Mouse (Mus musculus) thymus, postnatal 4 days (tissue): ENCODE results near the gene Olfr95.
"Not testable (repeated sequence)": the region's sequence is repeated elsewhere in the genome, so short reads cannot be mapped to it uniquely, and the experiment has no call there.

Experiments used
- DNase-seq: peaks from one replicate; pipeline ENCODE4 v3.0.0; 2021

Olfr95 gene

DNA sequence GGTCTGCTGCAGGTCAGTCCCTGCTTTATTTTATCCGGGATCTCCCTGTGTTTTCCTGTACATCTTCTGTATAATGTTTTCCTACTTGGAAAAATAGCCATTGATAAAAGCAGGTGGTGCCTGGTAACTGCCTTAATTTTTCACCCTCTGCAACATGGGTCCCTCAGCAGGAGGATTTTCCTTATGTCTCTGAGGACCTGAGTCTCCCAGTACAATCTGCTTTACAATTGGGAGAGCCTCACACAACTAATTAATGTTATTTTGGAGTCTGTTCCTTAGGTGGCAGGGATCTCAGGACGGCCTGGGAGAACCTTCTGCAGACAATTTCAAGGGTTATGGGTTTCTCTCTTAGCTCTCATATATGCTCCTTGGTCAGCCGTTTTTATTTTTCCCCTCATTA is at the start of gene Olfr95:
Olfr95 (minus strand) TSS at position 101 of the 400 bp plus-strand sequence.
- no peak for DNase-seq

DNA sequence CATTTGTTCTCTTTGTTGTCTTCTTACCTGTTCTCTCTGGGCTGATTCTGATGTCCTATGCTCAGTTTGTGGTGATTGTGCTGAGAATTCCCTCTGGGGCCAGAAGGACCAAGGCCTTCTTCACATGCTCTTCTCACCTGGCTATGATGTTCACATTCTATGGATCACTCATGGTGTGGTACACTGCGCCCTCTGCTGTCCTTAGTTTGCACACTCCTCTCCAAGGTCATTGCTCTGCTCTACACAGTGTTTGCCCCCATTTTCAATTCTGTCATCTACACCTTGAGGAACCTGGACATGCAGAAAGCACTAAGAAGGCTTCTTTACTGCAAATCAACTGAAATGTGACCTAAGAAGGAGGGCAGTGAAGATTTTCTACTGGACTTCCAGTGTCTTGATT is 37.6 kb upstream of the Olfr95 start:
- DNase-seq = peak; percentile 52

DNA sequence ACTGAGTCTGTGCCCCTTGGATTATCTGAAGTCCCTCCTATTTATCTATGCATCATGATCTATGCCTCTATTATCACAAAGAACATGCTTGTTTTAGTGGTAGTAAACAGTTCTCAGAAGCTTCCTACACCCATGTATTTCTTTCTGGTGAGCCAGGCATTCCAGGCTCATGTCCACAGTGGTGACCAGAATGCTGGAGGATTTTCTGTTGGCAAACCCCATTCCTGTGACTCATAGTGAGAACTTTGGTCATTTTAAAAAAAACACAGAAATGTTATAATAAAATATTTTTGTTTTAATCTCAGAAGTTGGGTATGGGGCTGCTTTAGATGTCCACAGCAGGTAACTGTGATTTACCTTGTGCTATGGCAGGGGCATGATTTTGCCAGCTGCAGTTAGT is 36.5 kb upstream of the Olfr95 start:
- no peak for DNase-seq

DNA sequence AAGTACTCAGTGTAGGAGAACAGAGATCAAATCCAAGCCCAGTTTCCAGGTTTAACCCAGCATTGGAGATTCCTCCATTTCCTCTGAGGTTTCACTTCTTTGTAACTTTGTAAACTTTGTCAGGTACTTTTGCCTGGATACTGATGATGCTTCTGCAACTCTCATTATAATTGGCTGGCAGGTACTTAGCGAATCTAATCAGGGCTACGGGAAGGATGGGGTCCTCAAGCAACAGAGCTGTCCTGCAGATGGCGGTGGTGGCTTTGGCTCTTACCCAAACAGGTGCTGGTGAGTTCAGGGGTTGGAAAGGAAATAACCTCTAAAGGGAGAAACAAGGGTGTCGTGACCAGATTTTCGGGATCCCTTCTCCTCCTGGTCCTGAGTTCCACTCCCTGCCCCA is 33.8 kb upstream of the Olfr95 start:
- DNase-seq = peak; percentile 64

DNA sequence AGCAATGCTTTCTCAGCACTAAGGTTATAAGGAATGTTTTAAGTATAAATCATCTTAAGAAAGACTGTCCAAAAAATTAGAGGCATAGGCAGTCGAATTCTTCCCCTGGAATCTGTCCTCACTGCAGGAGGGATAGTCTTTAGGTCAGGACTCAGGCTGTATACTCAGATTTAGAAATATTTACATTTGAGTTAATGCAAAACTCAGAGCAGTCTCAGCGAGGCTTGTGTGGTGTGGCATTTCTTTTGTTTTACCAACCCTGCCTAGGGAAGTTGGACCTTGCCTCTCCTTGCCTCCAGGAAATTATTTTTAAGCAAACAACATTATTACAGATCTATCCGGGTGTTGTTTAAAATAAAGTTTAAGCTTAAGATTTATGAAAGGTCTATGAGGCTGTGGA is 29.3 kb upstream of the Olfr95 start:
- no peak for DNase-seq

DNA sequence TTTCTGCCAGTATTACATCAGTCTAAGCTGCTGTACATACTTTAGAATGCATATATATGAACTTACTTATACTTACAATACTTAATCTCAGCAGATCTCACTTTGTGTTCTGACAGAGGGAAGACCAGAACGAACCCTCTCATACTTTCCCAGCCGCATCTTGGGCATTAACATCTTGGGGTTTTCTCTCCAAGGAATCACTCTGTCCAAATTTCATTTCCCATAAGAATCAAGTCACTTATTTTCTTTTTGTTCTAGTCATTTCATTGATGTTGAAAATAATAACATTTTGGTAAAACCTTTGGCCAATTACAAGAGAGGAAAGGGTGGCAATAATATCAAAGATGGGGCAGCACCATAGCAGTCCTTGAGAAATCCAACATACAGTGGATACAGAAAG is 24.3 kb upstream of the Olfr95 start, which contains the start of gene Olfr97:
Olfr97 (minus strand) TSS at position 101 of the 400 bp plus-strand sequence.
- not testable (repeated sequence) for DNase-seq

DNA sequence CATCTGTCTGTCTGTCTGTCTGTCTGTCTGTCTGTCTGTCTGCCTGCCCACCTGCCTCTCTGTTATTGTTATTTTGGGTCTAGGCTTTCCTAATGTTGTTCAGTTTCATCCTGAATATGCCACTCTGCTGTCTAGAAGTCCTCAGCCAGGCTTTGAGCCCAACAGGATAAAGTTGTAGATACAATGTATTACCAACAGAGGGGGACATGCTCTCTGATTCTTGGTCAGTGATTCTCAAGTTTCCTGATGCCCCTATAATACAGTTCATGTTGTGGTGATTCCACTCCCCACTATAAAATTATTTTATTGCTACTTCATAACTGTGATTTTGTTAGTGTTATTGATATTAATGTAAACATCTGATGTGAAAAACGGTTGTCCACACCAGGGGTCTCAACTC is 9.0 kb upstream of the Olfr95 start:
- no peak for DNase-seq

DNA sequence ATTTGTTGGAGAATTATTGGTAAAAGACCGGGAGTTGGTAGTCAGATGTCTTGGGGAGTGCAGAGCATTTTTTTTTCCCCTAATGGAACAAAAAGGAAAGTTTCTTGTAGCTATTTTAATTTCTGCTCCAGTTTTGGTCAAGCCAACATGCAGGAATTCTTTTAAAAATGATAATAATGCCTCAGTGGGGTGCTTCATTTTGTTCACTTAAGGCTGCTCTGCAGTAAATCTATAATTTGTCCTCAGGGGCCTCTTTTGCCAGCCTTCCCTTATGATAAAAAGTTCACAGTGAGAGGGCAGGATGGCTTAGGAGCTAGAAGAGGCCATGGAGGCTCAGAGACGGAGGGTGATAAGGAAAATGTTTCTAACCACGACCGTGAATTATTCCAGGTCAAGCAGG is 6.9 kb upstream of the Olfr95 start, which contains the start of gene Olfr96:
Olfr96 (plus strand) TSS at position 301 of the 400 bp plus-strand sequence.
- DNase-seq = no peak

DNA sequence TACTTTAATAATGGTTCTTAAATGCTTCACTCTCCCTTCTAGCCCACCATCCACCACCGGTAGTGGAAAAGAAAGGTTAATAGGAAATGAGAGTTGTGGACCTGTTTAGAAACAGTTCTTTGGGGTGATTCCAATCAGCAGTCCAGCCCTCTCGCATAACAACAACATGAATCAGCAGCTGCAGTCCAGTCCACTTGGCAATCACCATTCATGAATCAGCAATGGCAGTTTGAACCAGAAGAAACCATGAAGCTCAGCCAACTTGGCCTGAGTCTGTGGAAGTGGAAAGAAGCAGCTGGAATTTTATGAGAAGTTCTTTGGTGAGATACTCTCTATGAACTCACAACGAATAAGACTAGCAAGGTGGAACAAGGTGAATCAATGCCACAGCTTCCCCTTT is 5.6 kb upstream of the Olfr95 start:
- DNase-seq = no peak

DNA sequence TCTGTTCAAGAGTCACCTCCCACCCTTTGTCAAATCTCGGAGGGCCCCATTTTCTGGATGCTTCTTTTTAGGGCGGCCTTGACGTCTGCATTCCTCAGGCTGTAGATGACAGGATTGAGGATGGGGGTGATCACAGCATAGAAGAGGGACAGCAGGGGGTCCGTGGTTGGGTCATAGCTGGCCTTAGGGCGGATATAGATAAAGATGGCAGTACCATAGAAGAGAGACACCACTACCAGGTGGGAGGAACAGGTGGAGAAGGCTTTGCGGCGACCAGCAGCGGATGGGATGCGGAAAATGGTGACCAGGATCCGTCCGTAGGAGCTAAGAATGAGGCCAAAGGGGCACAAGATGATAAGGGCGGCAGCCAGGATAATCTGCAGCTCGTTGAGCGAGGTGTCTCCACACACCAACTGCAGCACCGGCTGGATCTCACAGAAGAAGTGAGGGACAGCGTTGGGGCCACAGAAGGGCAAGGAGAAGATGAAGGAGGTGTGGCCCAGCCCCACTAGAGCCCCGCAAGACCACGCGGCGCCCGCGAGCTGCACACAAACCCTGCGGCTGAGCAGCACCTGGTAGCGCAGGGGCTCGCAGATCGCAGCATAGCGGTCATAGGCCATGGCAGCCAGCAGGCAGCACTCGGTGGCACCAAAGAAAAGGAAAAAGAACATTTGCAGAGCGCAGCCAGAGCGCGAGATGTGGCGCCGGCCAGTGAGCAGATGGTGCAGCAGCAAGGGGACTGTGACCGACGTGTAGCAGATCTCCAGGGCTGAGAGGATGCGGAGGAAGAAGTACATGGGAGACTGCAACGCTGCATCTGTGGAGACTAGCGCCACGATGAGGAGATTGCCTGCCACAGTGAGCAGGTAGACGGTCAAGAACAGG is 1.8 kb downstream of the Olfr95 start:
- DNase-seq = no peak

DNA sequence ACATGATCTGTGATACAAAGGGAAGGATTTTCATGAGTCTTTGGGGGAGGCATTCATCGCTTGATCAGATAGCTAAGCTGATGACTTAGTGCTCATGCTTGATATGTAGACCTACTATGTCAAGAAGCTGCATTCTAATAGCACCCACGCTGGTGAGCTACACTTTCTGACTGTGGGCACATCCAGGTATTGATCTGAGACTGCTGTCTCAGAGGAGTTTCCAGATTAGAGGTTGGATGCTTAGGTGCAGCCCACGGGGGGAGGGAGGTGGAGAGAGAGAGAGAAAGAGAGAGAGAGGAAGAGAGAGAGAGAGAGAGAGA is 9.0 kb downstream of the Olfr95 start:
- DNase-seq = no peak

DNA sequence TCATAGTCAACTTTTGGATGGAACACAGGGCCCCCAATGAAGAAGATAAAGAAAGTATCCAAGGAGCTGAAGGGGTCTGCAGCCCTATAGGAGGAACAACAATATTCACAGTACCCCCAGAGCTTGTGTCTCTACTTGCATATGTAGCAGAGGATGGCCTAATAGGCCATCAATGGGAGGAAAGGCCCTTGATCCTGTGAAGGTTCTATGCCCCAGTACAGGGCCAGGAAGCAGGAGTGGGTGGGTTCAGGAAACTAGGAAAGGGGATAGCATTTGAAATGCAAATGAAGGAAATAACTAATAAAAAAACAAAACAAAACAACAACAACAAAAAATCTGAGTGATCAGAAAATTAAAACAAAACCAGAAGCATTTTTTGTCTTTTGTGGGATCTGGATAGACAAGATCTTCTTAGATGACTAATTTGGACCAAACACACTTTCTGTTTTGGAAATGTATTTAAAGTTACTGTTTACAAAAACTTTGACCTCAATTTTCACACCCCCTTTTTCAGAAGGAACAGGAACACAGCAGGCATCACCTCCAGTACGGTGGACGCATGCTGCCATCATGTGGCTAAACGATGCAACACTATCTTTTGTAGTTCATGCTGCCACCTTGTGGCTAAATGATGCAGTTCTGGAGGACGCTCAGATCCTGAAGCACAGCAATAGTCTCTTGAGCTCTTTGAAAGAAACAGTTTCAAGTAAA is 9.6 kb downstream of the Olfr95 start:
- DNase-seq = peak; percentile 77

DNA sequence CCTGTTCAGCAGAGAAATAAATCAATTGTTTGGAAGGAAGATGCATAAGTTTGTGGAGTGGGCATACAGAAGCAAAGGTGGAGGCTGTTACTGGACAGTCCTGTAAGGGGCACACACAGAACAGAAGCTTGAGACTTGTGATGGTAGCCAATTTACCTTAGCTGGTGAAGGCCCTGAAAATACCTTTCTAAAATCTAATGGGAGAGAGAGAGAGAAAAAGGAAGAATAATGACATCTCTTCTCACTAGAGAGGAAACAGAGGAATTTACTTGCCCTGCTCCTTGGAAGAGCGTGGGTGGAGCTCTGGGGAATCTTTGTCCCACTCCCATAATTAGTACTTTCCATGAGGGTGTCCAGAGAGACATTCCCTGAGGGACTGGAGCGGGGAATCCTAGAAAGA is 12.0 kb downstream of the Olfr95 start, which contains the start of gene Olfr94:
Olfr94 (minus strand) TSS at position 101 of the 400 bp plus-strand sequence.
- DNase-seq = no peak

DNA sequence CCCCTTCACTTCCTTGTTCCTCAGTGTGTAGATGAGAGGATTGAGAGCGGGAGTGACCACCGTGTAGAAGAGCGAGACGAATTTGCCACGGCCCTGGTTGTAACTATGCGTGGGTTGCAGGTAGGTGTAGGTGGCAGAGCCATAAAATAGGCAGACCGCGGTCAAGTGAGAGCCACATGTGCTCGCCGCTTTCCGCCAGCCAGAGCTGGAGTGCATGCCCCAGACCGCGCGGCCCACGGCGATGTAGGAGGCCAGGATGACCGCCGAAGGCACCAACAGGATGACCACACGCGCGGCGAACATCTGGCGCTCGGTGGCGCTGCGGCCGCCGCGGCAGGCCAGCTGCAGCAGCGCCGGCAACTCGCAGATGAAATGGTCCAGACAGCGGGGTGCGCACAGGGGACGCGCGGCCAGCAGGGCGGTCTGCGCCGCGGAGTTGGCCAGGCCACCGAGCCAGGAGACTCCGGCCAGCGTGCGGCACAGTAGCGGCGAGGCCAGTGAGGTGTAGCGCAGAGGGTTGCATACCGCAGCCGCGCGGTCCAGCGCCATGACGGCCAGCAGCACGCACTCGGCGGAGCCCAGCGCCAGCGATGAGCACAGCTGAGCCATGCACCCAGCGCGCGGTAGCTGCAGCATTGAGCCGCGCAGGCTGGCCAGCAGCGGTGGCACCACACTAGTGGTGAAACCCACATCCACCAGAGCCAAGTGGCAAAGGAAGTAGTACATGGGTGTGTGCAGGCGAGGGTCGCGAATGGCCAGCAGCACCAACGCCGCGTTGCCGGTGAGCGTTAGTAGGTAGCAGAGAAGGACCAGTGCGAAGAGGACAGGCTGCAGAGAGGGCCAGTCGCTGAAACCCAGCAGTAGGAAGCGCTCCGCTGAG is 15.8 kb downstream of the Olfr95 start:
- peak; percentile 8 for DNase-seq

DNA sequence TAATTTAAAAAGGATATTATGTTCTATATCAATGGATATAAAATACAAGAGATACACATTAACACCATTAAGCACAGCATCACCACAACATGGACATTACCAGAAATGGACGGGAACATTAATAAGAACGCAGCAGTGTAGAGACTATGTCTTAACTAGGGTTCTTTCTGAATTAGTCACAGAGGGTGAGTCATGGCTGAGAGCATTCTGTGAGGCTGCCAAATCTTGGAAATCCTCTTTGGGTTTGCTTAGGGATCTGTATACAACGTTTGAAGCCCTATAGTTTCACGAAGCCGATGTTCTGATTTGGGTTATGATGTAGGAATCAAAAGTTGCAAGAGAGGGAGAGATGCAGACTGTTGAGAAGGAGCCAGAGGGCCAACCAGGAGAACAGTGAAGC is 18.1 kb downstream of the Olfr95 start:
- DNase-seq = no peak

DNA sequence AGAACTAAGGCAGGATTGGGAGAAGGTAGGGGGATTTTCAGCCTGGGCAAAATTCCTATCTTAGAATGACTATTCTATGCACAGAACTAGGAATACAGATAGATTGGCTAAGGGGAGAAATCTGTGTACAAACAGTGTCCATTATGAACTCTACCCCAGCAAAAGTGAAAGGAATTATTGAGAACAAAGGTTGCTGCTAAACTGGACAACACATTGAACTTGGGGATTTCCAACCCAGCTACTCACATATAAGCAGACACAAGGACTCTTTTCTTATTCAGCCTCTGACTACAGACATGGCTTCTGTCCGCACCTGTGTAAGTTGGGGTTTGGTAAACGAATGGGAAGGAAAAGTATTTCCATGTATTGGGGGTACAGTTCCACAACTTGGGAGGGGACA is 19.3 kb downstream of the Olfr95 start, which contains the start of gene Ubd:
Ubd (plus strand) TSS at position 237 of the 400 bp plus-strand sequence.
- DNase-seq = no peak

DNA sequence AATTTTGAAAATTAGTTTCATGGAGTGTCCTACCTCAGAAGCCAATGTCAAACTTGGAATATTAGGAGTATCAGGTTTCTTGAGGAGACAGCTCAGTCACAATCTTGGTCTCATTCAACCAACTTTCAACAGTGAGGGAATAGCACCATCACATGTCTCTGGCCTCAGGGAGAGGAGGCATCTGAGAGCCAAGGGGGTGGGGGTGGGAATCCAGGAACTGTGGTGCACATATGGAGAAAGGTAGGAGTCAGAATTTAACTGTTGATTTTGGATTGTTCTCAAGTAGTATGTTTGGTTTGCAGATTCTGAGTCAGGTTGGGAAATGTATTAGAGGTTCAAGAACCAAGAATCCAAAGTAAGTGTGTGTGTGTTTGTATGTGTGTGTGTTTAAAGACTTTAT is 19.9 kb downstream of the Olfr95 start:
- DNase-seq = no peak

DNA sequence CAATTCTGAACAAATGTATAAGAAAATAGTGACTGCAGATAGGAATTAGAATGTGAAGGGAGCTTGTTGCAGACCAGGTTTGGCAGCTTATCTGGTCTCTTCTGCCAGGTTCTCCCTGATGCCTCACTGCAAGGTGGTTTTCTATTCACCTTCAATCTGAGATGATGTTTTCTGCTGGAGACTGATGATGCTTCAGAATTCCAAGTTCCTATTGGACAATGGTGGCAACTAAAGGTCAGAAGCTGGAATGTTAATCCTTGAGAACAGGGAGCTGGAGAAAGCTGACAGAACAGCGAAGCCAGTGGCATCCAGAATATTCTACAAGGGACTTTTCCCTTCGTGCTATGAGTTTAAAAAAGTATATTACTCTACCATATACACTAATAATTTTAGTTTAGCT is 22.2 kb downstream of the Olfr95 start:
- DNase-seq = no peak

DNA sequence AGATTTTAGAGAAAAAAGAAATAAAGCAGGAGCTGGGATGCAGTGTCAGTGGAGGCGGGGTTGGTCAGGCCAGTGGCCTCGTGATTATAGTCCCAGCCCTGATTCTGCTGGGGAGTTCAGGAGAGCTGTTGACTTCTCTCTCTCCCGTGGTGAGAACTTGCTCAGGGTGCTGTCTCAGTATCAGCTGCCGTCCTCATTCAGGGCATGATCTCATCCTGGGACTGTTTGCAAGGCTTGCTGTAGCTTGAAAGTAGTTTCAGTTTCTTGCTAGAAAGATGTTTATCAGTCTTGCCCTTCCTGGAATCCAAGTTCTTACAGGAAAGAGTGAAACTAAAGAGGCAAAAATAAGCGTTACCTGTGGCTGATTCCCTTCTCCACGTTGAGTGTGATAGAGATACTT is 27.4 kb downstream of the Olfr95 start:
- DNase-seq = no peak

DNA sequence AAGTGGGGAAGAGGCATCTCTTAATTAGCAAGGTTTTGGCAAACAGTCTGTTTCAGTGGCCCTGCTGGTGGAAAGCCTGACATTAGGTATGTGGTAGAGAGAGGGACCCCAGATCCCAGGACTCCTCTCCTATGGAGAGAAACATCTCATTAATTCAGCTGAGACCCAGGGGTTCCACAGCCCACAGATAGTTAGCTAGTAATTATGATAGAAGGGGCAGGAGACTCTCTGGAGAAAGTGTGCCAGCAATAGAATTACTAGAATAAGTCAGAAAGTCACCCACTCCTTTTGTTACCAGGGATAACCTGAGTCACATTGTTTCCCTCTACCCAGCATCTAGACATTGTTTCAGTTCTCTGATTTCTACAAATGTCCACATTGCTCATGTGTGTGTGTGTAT is 51.5 kb downstream of the Olfr95 start, which contains the start of gene Olfr93:
Olfr93 (minus strand) TSS at position 101 of the 400 bp plus-strand sequence.
- no peak for DNase-seq
